Mouse (Mus musculus) heart, adult 2 months (tissue): ENCODE data around the gene Prkcz. TPM values are rescaled to one million over a fixed set of nuclear protein-coding genes. Genes with fewer than 3 reads are reported as not detected.
"Not testable (repeated sequence)": the region's sequence is repeated elsewhere in the genome, so short reads cannot be mapped to it uniquely, and the experiment has no call there.

Experiments used
- DNase-seq, 2 experiments: peaks; one replicate each; pipeline ENCODE4 v3.0.0; 2021
- H3K27ac ChIP-seq: fragments of 200-600 bp; 2 replicates; pipeline ENCODE4 v1.8.1; 2022
- H3K27me3 ChIP-seq: fragments of 200-500 bp; 2 replicates; pipeline ENCODE4 v1.6.1; 2012; ENCODE audit warnings: mild to moderate bottlenecking, low read length, inconsistent platforms, mixed read lengths; ENCODE audit not compliant: control insufficient read depth, insufficient read depth
- H3K36me3 ChIP-seq: fragments of 200-500 bp; 2 replicates; pipeline ENCODE4 v1.6.1; 2012; ENCODE audit warnings: low read length, inconsistent platforms; ENCODE audit not compliant: control insufficient read depth, insufficient read depth
- H3K4me1 ChIP-seq: fragments of 200-500 bp; 2 replicates; pipeline ENCODE4 v1.6.1; 2011; ENCODE audit warnings: low read length; ENCODE audit not compliant: control insufficient read depth, insufficient read depth
- H3K4me3 ChIP-seq: fragments of 200-600 bp; 2 replicates; pipeline ENCODE4 v1.8.1; 2022
- H3K79me2 ChIP-seq: fragments of 200-500 bp; replicated peaks from 2 replicates; pipeline ENCODE4 v1.6.1; 2012; ENCODE audit warnings: mild to moderate bottlenecking, inconsistent platforms, low read length, moderate library complexity, mixed read lengths; ENCODE audit not compliant: control insufficient read depth, insufficient read depth
- H3K9ac ChIP-seq: fragments of 200-500 bp; 2 replicates; pipeline ENCODE4 v1.6.1; 2012; ENCODE audit warnings: low read depth, mild to moderate bottlenecking, control low read depth, inconsistent platforms, low read length, mixed read lengths
- CTCF ChIP-seq: fragments of 200-600 bp; IDR thresholded peaks from 2 replicates; pipeline ENCODE4 v1.8.1; 2022; ENCODE audit warnings: antibody characterized with exemption, mild to moderate bottlenecking, moderate library complexity
- EP300 ChIP-seq: fragments of 200-500 bp; IDR thresholded peaks from 2 replicates; pipeline ENCODE4 v1.6.1; 2011; ENCODE audit warnings: low read depth, low read length, control low read depth; ENCODE audit not compliant: insufficient read depth
- POLR2A ChIP-seq: fragments of 200-500 bp; IDR thresholded peaks from 2 replicates; pipeline ENCODE4 v1.6.1; 2011; ENCODE audit warnings: mild to moderate bottlenecking, low read depth, low read length, control low read depth; ENCODE audit not compliant: insufficient read depth
- WGBS: fragments of 180-500 bp; shearing (Covaris S2); methylation state at CpG from one replicate; pipeline ENCODE4 v1.1.7; 2018; 5-methylcytosine and 5-hydroxymethylcytosine counted together
- intact Hi-C: fragments of 180-260 bp; cut with DNase I; formaldehyde crosslinking; loops from one replicate; pipeline ENCODE4 v1.15.1; 2025
- polyA plus RNA-seq: library from polyadenylated mRNA; depleted of rRNA; stranded (reverse); fragments of >200 nt; gene quantifications from 2 replicates; pipeline ENCODE4 v1.2.3, GENCODE M21; 2012
- total RNA-seq, 2 experiments: library from RNA; stranded (reverse); gene quantifications; 2 replicates each; pipeline ENCODE4 v1.2.3; 2021

Gene Prkcz
- total and polyA plus RNA-seq, 3 experiments: 1.5 to 2.6 (median 2.3) TPM

GRCm38 (mm10) chr4:155248054-155248453 is 113.1 kb downstream of the Prkcz start:
- intact Hi-C loops: loop anchor here (2.0 to 5.0 kb wide), 2 partner anchors 59 to 96 kb away; no protein-coding TSS in a partner anchor
- H3K79me2 ChIP-seq, H3K36me3 ChIP-seq, H3K4me1 ChIP-seq, H3K9ac ChIP-seq, H3K4me3 ChIP-seq, H3K27me3 ChIP-seq, H3K27ac ChIP-seq, DNase-seq: not testable (repeated sequence)
- WGBS: 93% methylated on average over 3 of the region's 3 CpGs
- TF ChIP-seq CTCF: peak; percentile 44

- DNase-seq: peak in 1 of 2 experiments; percentile 24
- Histone ChIP-seq H3K4me1 (peaks cover 5% of the 10 kb centered on the region; the same call in 1 of the 2 replicates), H3K27me3 (no peaks in the 10 kb centered on the region), H3K79me2 (no peaks in the 10 kb centered on the region), H3K36me3 (no peaks in the 10 kb centered on the region), H3K9ac (no peak overlapping the region), H3K27ac (no peak overlapping the region), H3K4me3 (no peak overlapping the region)
- WGBS: 87% methylated on average over 12 of the region's 12 CpGs
- intact Hi-C loops: loop anchor here (5.0 kb wide), 1 partner anchor 94 kb away; no protein-coding TSS in a partner anchor
- TF ChIP-seq CTCF (no peak), EP300 (no peak), POLR2A (no peak)
These were observed 114.5 kb downstream of the Prkcz start for GRCm38 (mm10) chr4:155246691-155247105.

- intact Hi-C loops: loop anchor here (5.0 kb wide), 1 partner anchor 94 kb away; no protein-coding TSS in a partner anchor
- Histone ChIP-seq H3K36me3 (no peaks in the 10 kb centered on the region), H3K27ac (no peak overlapping the region), H3K9ac (no peak overlapping the region), H3K4me1 (peaks cover 5% of the 10 kb centered on the region; the same call in 1 of the 2 replicates), H3K4me3 (no peak overlapping the region), H3K27me3 (no peaks in the 10 kb centered on the region), H3K79me2 (no peaks in the 10 kb centered on the region)
- TF ChIP-seq CTCF (no peak), EP300 (no peak), POLR2A (no peak)
- DNase-seq: no peak
- 74% methylated on average over 6 of the region's 6 CpGs for WGBS
These were observed 115.2 kb downstream of the Prkcz start for GRCm38 (mm10) chr4:155245770-155246492.

- H3K27me3 ChIP-seq: no peaks in the 10 kb centered on the region
- H3K36me3 ChIP-seq: no peaks in the 10 kb centered on the region
- H3K4me3 ChIP-seq: no peak overlapping the region
- no peak for DNase-seq
- no peaks in the 10 kb centered on the region for H3K79me2 ChIP-seq
- H3K4me1 ChIP-seq: peaks cover 5% of the 10 kb centered on the region
- WGBS: 87% methylated on average over 12 of the region's 12 CpGs
- H3K27ac ChIP-seq: no peak overlapping the region
- intact Hi-C loops: no loop called here
- no peak for TF ChIP-seq CTCF
- H3K9ac ChIP-seq: no peak overlapping the region
These were observed 117.9 kb downstream of the Prkcz start for GRCm38 (mm10) chr4:155243233-155243632.

- intact Hi-C loops: no loop called here
- Histone ChIP-seq H3K27me3 (no peaks in the 10 kb centered on the region), H3K79me2 (no peaks in the 10 kb centered on the region), H3K4me3 (no peak overlapping the region), H3K9ac (no peak overlapping the region), H3K36me3 (no peaks in the 10 kb centered on the region), H3K27ac (no peak overlapping the region), H3K4me1 (peaks cover 10% of the 10 kb centered on the region)
- 73% methylated on average over 5 of the region's 5 CpGs for WGBS
- DNase-seq: peak in 1 of 2 experiments; percentile 35
- no peak for TF ChIP-seq CTCF
- TF ChIP-seq EP300: no peak
- no peak for TF ChIP-seq POLR2A
These were observed 118.9 kb downstream of the Prkcz start for GRCm38 (mm10) chr4:155242292-155242691.

- H3K27me3 ChIP-seq: no peaks in the 10 kb centered on the region
- no peak overlapping the region for H3K9ac ChIP-seq
- H3K4me1 ChIP-seq: peaks cover 10% of the 10 kb centered on the region
- whole genome bisulfite sequencing: 63% methylated on average over 9 of the region's 9 CpGs
- intact Hi-C loops: no loop called here
- no peaks in the 10 kb centered on the region for H3K79me2 ChIP-seq
- no peak overlapping the region for H3K4me3 ChIP-seq
- no peaks in the 10 kb centered on the region for H3K36me3 ChIP-seq
- no peak overlapping the region for H3K27ac ChIP-seq
- DNase-seq: no peak
- TF ChIP-seq EP300 (no peak), CTCF (no peak), POLR2A (no peak)
These were observed 119.4 kb downstream of the Prkcz start for GRCm38 (mm10) chr4:155241789-155242188.
